Comparison of ENCODE assay signal across 1 mouse cellular context in the genomic region with DNA sequence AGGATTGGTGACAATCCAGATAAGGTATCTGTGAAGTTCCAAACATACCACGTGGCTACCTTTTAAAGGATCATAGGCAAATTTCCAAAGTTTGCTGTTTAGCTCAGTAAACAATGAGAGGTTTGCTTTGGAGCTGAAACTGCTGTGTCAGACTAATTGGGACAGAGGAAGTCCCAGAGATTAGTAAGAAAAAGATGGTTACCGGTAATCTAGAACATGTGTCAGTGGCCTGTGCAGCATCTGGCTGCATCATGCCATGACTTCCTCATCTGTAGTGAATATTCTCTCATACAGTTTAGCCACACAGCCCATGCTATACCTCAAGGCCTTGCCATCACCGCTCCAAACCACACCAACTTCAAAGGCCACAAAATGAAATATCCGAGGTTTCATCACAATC.
TF ChIP-seq lines count a peak whose summit lies in the region.

No protein-coding gene starts in this region.

TF ChIP-seq in CH12.LX, 34 proteins besides CTCF, POLR2A, EP300 and RAD21:
- TF ChIP-seq MYC (IDR thresholded peaks at IDR 0.05; ENCODE audit: low read depth, low read length) (0 out of 2 replicates have a peak, but pooled peaks have one; percentile 19), JUN (IDR thresholded peaks at IDR 0.05; ENCODE audit: insufficient read depth, low read depth, low read length) (no peak), MAFK (IDR thresholded peaks at IDR 0.05; ENCODE audit: insufficient replicate concordance, low read length) (peak; percentile 53; the same call in 1 of the 2 replicates)
TF ChIP-seq in CH12.LX: peak in this region for 2.
